Mouse (Mus musculus): ENCODE results near the gene Dennd1c. TPM values are rescaled to one million over a fixed set of nuclear protein-coding genes. Genes with fewer than 3 reads are reported as not detected.
"Not testable (repeated sequence)": the region's sequence is repeated elsewhere in the genome, so short reads cannot be mapped to it uniquely, and the experiment has no call there.

Gene Dennd1c
- polyA plus RNA-seq, 1 experiment: 5.4 TPM

DNA sequence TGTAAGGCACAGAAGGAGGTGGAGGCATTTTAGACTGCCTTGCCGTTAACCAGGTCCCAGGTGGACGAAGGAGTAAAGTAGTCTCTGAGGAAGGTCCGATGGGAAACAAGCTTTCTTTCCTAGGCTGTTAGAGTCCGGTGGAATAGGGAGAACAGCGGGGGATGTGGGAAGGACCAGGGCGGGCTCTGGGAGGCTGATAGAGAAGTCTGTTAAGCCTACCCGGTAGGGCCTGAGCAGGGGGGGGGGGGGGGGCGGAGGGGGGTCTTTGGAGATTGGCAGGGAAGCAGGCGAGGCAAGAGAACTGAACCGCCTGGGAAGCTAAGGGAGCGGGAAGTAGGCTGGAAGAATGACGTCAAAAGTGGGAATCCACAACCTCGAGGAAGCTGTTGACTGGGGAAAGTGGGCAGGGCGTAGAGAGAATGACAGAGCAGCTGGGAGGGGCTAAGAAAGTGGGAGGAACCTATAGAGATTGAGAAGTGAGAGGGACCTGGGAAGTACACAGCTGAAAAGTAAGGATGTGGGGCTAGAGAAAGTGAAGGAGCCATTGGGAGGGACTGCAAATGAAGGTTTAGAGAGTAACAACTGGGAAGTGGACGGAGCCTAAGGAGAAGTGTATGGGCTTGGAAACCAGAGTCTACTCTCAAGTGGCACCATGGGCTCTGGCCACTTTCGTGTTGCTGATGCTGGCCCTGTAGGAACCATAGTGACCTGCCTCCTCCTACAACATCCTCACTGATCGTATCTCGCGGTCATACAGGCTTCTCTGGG is 17.7 kb upstream of the Dennd1c start:
- DNase-seq (ENCODE audit: low read depth): no peak

DNA sequence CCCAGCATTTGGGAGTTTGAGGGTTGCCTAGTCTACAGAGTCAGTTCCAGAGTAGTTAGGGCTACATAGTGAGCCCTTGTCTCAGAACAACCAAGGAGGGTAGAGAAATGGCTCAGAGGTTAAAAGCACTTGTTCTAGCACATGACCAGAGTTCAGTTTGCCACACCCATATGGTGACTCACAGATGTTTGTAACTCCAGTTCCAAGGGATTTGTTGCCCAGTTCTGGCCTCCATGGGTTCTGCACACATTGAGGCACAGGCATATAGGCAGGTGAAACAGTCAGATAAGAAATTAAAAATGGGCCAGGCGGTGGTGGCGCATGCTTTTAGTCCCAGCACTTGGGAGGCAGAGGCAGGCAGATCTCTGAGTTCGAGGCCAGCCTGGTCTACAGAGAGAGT is 15.9 kb upstream of the Dennd1c start:
- no peak for DNase-seq (ENCODE audit: low read depth)

DNA sequence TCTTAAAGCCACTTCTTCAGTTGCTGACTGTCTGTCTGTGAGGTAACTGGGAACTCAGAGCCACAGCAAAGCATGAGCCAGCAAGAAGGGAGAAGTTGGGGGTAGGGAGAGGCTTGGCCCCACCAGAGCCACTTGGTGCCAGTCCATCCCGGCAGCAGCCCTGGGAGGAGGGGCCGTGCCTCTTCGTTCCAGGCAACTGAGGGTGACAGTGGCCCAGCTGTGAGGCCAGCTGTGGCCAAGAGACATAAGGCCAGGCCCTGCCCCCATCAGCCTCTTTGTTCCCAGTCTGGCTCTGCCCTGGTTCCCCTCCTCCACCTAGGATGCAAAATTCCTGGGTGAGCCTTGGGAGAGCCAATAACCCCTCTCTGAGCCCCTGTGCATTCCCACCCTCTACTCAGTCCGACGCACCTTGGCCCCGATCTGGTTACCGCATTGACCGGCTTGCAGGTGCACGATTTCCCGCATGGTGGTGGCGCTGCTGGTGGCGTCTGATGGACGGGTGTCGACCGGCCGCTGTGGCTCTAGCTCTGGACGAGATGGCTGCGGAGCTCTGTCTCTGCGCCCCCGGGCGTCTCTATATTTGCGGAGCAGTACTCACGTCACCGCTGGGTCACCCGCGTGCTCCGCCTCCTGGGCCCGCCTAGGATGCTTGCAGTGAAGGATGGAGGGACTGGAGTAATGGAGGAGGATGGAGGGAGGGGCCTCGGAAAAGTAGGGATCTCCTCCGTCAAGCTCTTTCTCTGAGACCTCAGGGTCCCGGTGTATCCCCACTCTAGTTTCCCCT is 8.9 kb upstream of the Dennd1c start, which contains the start of gene Tubb4a:
Gene Tubb4a, minus strand, starts transcription at position 734 of the 784 bp plus-strand sequence.
- DNase-seq (ENCODE audit: low read depth): no peak

DNA sequence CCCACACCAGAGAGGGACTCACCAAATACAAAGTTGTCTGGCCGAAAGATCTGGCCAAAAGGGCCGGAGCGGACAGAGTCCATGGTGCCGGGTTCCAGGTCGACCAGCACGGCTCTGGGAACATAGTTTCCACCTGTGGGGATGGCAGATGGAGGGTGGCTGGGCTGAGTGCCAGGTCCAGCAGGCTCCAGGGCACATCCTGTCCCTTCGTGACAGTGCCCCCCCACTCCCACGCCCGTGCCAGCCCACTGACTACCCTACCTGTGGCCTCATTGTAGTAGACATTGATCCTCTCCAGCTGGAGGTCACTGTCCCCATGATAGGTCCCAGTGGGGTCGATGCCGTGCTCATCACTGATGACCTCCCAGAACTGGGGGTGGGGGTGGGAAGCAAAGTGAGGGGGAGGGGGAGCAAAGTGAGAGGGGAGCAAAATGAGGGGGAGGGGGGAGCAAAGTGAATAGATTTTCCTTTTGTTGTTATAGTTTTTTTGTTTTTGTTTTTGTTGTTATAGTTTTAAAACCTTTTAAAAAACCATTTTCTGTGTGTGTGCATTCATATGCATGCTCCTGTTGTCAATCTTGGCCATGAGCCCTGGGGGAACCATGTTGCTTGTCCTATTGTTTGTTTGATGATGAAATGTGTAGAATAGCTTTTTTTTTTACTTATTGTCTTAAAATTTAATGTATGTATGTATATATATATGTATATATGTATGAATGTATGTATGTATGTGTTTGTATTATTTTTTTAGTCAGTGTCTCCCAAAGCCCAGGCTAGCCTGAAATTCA is 7.8 kb upstream of the Dennd1c start:
- no peak for DNase-seq (ENCODE audit: low read depth)

DNA sequence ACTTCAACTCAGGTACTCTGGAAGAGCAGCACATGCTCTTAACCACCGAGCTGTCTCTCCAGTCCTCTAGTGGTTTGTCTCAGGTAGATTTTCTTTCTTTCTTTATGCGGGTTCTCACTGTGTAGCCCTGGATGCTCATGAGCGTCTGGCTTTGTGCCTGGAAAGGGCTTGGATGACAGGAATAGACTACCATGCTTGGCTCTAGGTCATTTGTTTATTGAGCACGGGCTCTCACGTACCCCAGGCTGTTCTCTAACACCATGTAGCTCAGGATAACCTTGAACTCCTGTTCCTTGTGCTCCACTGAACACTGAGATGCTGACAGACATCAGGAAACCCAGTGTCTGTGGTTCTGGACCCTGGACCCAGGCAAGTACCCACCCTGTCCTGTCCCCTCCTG is 4.2 kb upstream of the Dennd1c start:
- no peak for DNase-seq (ENCODE audit: low read depth)

DNA sequence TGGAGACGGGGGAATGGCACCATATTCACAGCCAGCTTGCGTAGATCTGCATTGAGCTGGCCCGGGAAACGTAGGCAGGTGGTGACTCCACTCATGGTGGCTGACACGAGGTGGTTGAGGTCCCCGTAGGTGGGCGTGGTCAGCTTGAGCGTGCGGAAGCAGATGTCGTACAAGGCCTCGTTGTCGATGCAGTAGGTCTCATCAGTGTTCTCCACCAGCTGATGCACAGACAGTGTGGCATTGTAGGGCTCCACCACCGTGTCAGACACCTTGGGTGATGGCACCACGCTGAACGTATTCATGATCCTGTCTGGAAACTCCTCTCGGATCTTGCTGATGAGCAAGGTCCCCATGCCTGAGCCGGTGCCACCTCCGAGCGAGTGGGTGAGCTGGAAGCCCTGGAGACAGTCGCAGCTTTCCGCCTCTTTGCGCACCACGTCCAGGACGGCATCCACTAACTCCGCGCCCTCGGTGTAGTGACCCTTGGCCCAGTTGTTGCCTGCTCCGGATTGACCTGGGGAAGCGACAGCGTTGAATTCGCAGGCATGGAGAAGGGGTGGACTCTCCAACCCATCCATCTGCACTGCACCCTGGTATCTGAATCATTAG is 3.0 kb upstream of the Dennd1c start:
- DNase-seq (ENCODE audit: low read depth): no peak

DNA sequence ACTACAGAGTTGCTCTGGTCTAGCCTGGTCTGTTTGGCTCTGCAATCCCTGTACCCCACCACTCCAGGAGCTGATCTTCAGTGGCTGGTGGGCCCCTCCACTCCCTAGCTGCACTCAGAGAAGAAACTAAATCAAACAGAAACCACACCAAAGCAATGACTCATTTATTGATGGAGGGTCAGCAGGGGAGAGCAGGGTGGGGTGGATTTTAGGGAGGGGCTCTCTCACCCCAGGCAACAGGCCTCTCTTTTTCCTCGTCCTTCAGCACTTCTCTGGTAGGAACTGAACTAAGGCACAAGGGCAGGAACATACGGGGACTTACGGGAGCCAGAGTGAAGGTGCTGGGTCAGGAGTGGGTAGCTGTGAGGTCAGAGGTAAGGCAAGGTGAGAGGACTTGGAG is 1.6 kb upstream of the Dennd1c start:
- DNase-seq (ENCODE audit: low read depth): no peak

DNA sequence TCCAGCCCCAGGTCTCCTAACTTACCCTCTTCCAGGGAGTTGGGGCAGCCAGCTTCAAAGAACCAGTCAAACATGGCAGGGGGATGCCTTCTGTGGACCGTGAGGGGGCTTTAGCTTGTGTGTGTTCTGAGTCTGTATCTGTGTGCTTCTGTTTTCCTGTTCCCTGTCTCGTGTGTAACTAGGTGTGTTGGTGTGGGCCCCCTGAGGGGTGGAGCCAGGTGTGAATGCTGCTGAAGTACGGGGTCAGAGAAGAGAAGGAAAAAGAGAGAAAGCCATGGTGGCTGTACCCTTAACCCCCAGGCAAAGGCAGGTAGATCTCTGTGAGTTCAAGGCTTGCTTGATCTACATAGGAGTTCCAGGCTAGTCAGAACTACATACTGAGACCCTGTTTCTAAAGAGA is 1.4 kb downstream of the Dennd1c start:
- no peak for DNase-seq (ENCODE audit: low read depth)

DNA sequence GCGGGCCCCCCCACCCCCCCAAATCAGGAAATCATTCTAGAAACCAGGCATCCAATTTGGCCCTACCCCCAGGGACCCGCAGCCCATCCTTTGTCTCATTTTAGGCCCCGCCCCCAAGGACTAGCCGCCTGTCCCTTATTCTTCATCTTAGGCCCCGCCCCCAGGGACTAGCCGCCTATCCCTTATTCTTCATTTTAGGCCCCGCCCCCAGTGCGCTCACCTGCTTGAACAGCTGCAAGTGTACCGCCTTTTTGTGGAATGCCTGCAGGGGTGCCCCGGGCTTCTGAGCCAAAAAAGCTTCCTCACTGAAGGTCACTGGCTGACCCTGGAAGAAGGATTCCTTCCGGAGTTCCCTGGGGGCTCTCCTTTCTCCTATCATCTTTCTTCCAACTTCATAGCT is 7.6 kb downstream of the Dennd1c start:
- DNase-seq (ENCODE audit: low read depth): no peak

DNA sequence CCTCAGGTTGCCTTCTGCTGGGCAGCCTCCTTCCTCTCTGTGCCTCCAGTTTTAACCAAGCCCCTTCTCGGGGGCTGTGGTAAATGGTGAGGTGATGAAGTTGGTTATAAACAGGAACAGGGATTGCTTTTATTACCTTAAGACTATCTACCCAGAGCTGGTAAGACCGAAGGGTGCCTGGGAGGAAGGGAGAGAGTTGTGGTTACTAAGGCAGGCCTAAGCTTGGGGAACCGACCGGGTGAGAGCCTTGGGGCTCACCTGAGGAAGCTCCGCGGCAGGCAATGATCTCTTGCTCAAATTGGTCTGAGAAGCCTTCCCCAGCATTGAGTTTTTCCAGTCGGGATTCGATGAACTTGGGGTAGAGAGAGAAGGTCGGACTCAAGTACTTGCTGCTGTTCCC is 8.0 kb downstream of the Dennd1c start:
- no peak for DNase-seq (ENCODE audit: low read depth)

DNA sequence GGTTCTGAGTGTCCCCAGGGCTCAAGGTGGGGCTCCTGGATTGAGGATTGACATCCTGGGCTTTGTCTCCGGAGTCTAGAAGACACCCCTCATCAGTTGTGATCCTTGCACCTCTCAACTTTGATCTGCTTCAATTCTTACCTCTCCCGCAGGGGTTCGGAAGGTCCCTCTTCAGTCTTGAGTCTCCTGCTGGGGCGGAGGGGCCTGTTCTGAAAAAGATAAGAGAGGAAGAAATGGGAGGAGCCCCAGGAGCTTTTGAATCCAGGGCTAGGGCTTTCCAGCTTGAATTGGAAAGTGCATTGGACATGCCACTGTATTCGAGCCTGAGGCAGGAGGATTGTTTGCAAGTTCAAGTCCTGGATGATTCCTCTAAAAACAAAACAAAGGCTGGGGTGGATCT is 11.4 kb downstream of the Dennd1c start:
- DNase-seq (ENCODE audit: low read depth): no peak

DNA sequence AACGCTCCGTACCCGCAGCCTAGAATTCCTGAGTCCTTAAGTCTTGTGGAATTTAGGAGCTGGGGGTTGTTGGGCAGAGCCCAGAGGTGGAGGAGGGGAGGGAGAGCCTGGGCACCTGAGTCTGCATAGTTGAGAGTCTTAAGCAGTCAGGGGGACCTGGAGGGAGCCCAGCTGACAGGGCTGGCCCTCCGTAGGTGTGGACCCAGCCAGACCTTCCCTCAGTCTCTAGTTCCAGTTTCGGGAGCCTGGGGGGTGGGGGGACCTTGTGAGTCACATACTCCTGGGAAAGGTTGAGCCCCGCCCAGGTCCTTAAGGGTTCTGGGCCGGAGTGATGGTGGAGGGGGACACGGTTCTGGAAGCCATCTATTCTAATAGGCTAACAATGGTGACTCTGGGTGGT is 15.3 kb downstream of the Dennd1c start:
- DNase-seq (ENCODE audit: low read depth): no peak

DNA sequence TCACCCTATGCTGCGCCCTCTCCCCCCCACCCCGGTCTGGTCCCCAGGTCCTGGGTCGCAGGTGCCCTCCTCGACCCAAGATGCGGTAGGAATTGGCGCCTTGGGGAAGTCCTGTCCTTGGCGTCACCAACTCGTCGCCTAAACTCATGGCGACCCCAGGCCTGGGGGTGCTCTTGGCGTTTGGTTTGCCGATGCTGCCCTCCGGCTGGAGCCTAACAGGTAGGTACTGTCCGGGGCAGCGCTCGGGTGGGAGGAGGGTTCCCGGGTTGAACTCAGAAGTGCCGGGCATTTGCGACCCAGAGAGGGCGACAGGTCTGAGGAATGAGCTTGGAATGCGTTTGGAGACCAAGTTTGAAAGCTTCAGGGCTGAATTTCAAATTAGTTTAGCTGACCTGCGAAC is 15.8 kb downstream of the Dennd1c start:
- no peak for DNase-seq (ENCODE audit: low read depth)

DNA sequence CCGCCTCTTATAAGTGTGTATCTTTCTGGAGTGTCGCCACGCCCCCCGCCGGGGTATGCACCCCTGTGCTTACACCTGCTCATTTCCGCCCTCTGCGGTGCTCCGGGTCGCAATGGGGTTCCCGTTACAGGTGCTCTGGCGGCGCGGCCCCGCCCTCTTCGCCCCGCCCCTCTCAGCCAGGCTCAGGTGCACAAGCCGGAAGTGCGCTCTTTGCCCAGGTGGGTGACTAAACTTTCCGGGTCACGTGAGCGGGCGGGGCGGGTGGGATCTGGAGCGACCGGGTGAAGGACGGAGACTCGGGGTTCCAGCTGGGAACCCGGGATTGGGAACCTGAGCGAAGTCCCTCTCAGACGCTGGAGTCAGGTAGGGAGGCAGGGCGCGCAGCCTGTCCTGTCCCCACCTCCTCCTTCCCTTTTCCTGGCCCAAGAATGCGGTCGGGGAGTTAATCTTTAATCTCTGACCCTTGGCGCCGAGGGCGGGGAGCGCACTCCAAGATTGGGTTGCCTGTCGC is 16.2 kb downstream of the Dennd1c start:
- no peak for DNase-seq (ENCODE audit: low read depth)

DNA sequence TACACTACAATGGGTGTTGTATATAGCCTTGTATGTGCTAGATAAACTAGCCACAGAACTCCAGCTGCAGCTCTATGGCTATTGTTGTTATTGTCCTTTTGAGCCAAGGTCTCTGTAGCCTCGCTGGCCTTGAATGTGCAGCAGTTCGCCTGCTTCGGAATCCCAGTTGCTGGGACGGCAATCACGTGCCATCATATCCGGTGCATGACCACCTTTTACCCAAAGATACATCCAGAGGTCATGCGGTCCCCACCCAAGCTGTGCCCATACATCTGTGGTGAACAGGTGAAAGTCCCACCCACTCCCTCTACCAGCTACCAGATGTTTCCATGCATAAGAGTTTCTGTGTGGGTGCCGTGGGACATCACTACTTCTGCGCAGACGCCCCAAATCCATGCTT is 17.2 kb downstream of the Dennd1c start:
- no peak for DNase-seq (ENCODE audit: low read depth)

DNA sequence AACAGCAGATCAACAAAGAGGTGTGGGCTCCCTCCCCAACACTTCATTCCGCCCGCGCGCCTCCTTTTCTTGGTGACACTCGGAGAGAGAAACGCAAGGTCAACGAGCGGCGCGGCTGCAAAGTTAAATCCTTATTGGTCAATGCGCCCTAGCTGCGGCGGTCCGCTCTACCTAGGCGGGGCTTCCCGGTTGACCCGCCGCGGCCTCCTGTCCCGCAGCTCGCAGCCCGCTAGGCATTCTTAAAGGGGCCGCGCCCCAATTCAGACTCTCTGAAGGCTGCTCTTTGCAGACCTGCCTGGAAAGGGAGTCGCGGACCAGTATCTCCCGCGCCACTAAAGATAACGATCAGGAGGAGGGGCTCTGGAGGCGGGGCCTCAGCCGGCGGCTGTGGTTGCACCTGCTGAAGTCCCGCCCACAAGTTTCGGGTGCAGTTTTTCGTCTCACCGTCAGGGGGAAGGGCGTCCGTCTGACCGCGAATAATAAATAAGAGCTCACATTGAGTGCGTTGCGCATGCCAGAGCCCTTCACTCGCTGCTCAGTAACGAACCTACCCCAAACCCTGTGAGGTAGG is 18.0 kb downstream of the Dennd1c start:
- DNase-seq (ENCODE audit: low read depth): peak; percentile 65

DNA sequence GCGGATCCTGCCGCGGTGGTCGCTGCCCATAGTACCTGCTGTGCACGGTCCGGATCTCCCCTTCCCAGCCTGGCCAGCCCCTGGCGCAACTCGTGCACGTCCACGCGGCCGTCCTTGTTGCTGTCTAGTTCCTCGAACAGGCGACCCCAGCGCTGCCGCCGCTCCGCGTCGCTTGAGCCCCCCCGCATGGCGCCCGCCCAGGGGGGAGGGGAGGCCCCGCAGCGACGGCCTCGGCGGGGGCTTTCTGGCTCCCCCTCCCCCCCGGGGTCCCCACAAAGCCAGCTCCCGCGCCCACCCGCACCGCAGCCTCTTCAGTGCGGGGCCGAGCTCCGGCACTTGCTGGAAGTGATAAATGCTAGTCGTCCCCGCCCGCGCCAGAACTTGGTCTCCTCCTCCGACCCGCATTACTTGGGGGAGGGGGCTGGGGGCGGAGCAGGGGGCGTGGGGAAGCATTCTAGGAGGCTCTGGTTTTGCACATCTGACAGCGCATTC is 18.8 kb downstream of the Dennd1c start, which contains the start of gene Slc25a23:
Gene Slc25a23, minus strand, starts transcription at position 378 of the 492 bp plus-strand sequence.
- no peak for DNase-seq (ENCODE audit: low read depth)

DNA sequence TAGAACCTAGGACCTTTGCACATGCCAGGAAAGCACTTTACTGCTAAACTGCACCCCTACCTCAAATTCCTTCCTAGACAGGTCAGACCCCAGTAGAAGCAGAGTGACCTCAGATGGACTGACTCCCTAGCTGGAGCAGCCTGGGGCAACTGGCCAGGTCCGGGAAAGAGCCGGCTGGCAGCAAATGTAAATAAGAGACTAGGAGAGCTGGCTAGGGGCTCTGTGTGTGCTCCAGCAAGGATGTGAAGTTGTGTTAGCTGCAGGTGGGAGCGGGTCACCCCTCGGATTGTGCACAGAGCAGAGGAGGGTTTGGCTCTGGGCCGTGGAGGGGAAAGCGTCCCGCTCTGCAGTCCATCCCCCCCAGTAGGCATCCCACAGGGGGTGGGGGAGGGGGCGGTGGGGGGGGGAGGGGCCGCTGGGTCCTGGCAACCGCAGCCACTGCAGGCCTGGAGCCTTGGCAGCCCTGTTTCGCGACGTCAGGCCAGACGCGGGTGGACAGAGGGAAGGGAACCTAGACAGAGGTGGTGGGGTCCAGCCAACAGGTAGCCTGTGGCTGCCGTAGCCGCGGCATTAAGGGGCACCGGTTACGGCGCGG is 19.3 kb downstream of the Dennd1c start, which contains the start of gene Crb3:
Gene Crb3, plus strand, starts transcription at position 215 of the 595 bp plus-strand sequence.
- DNase-seq (ENCODE audit: low read depth): no peak

DNA sequence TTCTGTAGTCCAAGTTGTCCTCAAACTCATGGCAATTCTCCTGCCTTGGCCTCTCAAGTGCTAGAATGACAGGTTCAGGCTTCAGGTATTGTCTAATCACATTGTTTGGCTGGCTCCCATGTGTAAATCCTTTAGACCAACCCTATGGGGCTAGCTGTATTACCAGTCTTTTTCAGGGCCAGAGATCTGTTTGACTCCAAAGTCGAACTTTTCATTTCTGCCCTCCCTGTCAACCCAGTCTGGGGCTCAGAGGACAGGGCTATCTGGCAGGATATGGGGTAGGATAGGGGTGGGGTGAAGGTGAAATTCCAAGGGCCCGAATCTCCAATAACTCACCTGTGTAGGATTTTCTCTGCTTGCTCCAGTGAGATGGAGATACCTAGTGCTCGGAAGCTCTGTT is 22.1 kb downstream of the Dennd1c start:
- no peak for DNase-seq (ENCODE audit: low read depth)

DNA sequence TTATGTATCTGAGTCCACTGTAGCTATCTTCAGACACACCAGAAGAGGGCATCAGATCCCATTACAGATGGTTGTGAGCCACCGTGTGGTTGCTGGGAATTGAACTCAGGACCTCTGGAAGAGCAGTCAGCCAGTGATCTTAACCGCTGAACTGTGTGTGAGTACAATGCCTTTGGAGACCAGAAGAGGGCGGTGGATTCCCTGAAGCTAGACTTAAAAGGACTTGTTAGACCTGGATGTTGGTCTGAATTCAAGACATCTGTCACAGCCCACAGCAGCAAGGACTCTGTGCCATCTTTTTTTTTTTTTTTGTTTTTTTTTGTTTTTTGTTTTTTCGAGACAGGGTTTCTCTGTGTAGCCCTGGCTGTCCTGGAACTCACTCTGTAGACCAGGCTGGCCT is 26.6 kb downstream of the Dennd1c start:
- DNase-seq (ENCODE audit: low read depth): not testable (repeated sequence)

DNA sequence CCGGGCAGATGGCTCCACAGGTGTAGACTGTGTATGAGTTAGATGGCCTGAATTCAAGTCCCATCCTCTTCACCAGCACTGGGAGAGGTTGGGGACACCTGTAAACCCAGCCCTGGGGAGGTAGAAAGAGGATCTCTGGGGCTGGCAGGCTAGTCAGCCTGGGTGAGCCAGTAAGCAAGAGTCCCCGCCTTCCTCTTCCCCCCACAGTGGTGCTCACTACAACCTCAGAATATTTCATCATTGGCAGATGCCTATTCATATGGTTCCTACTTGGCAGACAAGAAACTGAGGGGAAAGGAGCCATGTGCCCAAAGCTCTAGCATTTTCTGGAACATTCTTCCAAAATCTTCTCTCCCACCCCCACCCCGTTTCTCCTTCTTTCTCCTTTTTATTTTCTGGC is 29.5 kb downstream of the Dennd1c start:
- no peak for DNase-seq (ENCODE audit: low read depth)
